Mouse (Mus musculus) heart, postnatal 0 days (tissue): ENCODE measurements around the gene Runx2.

Source experiments
- CTCF ChIP-seq: IDR thresholded peaks from 2 replicates; pipeline ENCODE4 v1.5.1; 2016; ENCODE audit warnings: antibody characterized with exemption, control low read depth, low read depth
- EP300 ChIP-seq: IDR thresholded peaks from 2 replicates; pipeline ENCODE4 v1.6.1; 2016; ENCODE audit warnings: antibody characterized with exemption, low read depth

DNA sequence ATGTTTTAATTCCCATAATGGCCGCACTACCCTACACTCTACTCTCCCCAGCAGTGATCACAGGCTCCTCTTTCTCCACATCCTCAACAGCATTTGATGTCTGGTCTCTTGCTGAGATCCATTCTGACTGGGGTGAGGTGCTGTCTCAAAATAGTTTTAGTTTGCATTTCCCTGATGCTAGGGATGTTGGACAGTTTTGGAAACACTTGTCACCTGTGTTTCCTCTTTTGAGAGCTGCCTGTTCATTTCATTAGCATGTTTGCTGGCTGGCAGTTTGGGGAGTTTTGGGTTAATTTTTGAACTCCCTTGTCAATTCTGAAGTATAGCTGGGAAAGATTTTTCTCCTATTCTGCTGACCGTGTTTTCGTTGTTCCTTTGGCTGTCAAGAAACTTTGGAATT lies 340.3 kb downstream of the Runx2 start:
- no peak for TF ChIP-seq EP300
- no peak for TF ChIP-seq CTCF
